Mouse (Mus musculus) heart, postnatal 0 days (tissue): ENCODE data around the gene Lcn8.

ENCODE experiments used
- CTCF ChIP-seq: IDR thresholded peaks from 2 replicates; pipeline ENCODE4 v1.5.1; 2016; ENCODE audit warnings: antibody characterized with exemption, control low read depth, low read depth
- EP300 ChIP-seq: IDR thresholded peaks from 2 replicates; pipeline ENCODE4 v1.6.1; 2016; ENCODE audit warnings: antibody characterized with exemption, low read depth

DNA sequence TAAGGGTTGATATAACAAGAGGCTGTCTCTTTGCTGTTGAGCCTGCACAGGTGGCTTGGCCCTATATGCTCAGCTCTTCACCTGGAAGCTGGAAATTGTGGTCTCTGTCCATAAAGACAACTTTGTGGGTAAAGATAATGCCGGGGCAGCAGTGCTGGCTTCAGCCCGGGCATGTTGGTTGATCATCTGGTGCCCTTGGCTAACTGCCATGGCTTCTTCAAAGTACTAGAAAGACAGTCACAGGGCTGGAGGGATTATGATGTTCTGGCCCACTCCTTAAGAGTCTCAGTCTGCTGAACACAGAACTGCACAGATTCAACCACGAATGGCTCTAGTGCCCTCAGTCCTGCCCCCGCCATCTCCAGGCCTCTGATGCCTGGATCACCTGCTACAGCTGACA lies 4.3 kb downstream of the Lcn8 start:
- TF ChIP-seq CTCF (no peak), EP300 (no peak)
